Mouse (Mus musculus) forebrain, embryonic 10.5 days (tissue): Measurements from ENCODE around the gene Gmppa. TPM values are rescaled to one million over a fixed set of nuclear protein-coding genes. Genes with fewer than 3 reads are reported as not detected.
A peak's percentile ranks its signal among the peaks of the same experiment; 100 is the strongest.

ENCODE experiments used
- DNase-seq: peaks from one replicate; pipeline ENCODE4 v3.0.0-alpha.2; 2017; ENCODE audit warnings: low spot score; ENCODE audit errors: extremely low spot score
- H3K27ac ChIP-seq: fragments of 300-500 bp; sonication (generic); 2 replicates; pipeline ENCODE4 v1.5.1; 2016; ENCODE audit warnings: mild to moderate bottlenecking
- H3K27me3 ChIP-seq: fragments of 300-500 bp; sonication (generic); 2 replicates; pipeline ENCODE4 v1.6.1; 2016; ENCODE audit warnings: mild to moderate bottlenecking; ENCODE audit not compliant: poor library complexity, severe bottlenecking
- H3K36me3 ChIP-seq: fragments of 300-500 bp; sonication (generic); replicated peaks from 2 replicates; pipeline ENCODE4 v1.6.1; 2016; ENCODE audit warnings: mild to moderate bottlenecking, moderate library complexity
- H3K4me1 ChIP-seq: fragments of 300-500 bp; sonication (generic); 2 replicates; pipeline ENCODE4 v1.6.1; 2016
- H3K4me3 ChIP-seq: fragments of 300-500 bp; sonication (generic); 2 replicates; pipeline ENCODE4 v1.5.1; 2016; ENCODE audit warnings: mild to moderate bottlenecking, moderate library complexity
- H3K9me3 ChIP-seq: fragments of 300-500 bp; sonication (generic); 2 replicates; pipeline ENCODE4 v1.6.1; 2016; ENCODE audit warnings: mild to moderate bottlenecking, moderate library complexity
- WGBS: fragments of 180-500 bp; shearing (Covaris S2); methylation state at CpG from one replicate; pipeline ENCODE4 v1.1.7; 2016; 5-methylcytosine and 5-hydroxymethylcytosine counted together
- polyA plus RNA-seq: library from polyadenylated mRNA; unstranded; fragments of >200 nt; fragmentation: Nextera tagmentation; extraction: Ambion mirVana; gene quantifications from 2 replicates; pipeline ENCODE4 v1.2.1, GENCODE M21; 2016

Gmppa gene
- polyA plus RNA-seq, 1 experiment from 2014 or later: 55.9 TPM

GRCm38 (mm10) chr1:75406173-75406572, 29.6 kb upstream of the Gmppa start:
- H3K27me3 ChIP-seq: no peaks in the 10 kb centered on the region
- no peaks in the 10 kb centered on the region for H3K9me3 ChIP-seq
- H3K4me1 ChIP-seq: peaks cover 26% of the 10 kb centered on the region
- no peak for DNase-seq
- WGBS: 92% methylated on average over 15 of the region's 15 CpGs
- H3K4me3 ChIP-seq: no peak overlapping the region
- H3K36me3 ChIP-seq: peaks cover 55% of the 10 kb centered on the region
- H3K27ac ChIP-seq: no peak overlapping the region; the same call in 1 of the 2 replicates

- Histone ChIP-seq H3K36me3 (peaks cover 46% of the 10 kb centered on the region), H3K27ac (no peak overlapping the region), H3K4me3 (no peak overlapping the region), H3K4me1 (peaks cover 22% of the 10 kb centered on the region), H3K9me3 (no peaks in the 10 kb centered on the region), H3K27me3 (no peaks in the 10 kb centered on the region)
- no peak for DNase-seq
- WGBS: 94% methylated on average over 9 of the region's 9 CpGs
Measured at GRCm38 (mm10) chr1:75407056-75407455, 28.7 kb upstream of the Gmppa start.

GRCm38 (mm10) chr1:75408210-75408609, 27.5 kb upstream of the Gmppa start:
- Histone ChIP-seq H3K27me3 (0 out of 2 replicates have a peak, but pooled peaks cover 4% of the 10 kb centered on the region), H3K36me3 (peaks cover 34% of the 10 kb centered on the region), H3K9me3 (no peaks in the 10 kb centered on the region), H3K27ac (no peak overlapping the region), H3K4me3 (no peak overlapping the region), H3K4me1 (peaks cover 17% of the 10 kb centered on the region)
- no peak for DNase-seq
- 86% methylated on average over 4 of the region's 4 CpGs for WGBS

GRCm38 (mm10) chr1:75409950-75410349, 25.8 kb upstream of the Gmppa start:
- Histone ChIP-seq H3K4me1 (peaks cover 12% of the 10 kb centered on the region), H3K27ac (no peak overlapping the region), H3K36me3 (peaks cover 26% of the 10 kb centered on the region), H3K27me3 (0 out of 2 replicates have a peak, but pooled peaks cover 6% of the 10 kb centered on the region), H3K4me3 (no peak overlapping the region), H3K9me3 (no peaks in the 10 kb centered on the region)
- DNase-seq: no peak
- 96% methylated on average over 7 of the region's 7 CpGs for WGBS

- Histone ChIP-seq H3K4me3 (no peak overlapping the region), H3K36me3 (peaks cover 18% of the 10 kb centered on the region), H3K27me3 (0 out of 2 replicates have a peak, but pooled peaks cover 6% of the 10 kb centered on the region), H3K4me1 (peaks cover 12% of the 10 kb centered on the region), H3K27ac (no peak overlapping the region), H3K9me3 (no peaks in the 10 kb centered on the region)
- 91% methylated on average over 3 of the region's 3 CpGs for WGBS
- no peak for DNase-seq
Measured at GRCm38 (mm10) chr1:75412196-75412595, 23.5 kb upstream of the Gmppa start.

- Histone ChIP-seq H3K27ac (no peak overlapping the region), H3K27me3 (0 out of 2 replicates have a peak, but pooled peaks cover 14% of the 10 kb centered on the region), H3K36me3 (peaks cover 11% of the 10 kb centered on the region), H3K9me3 (no peaks in the 10 kb centered on the region), H3K4me1 (peaks cover 12% of the 10 kb centered on the region), H3K4me3 (no peak overlapping the region)
- no peak for DNase-seq
- 52% methylated on average over 3 of the region's 3 CpGs for WGBS
Measured at GRCm38 (mm10) chr1:75413749-75414148, 22.0 kb upstream of the Gmppa start.

GRCm38 (mm10) chr1:75421794-75422193, 13.9 kb upstream of the Gmppa start:
- Histone ChIP-seq H3K9me3 (no peaks in the 10 kb centered on the region), H3K4me3 (peak overlapping the region; percentile 53), H3K4me1 (peaks cover 56% of the 10 kb centered on the region), H3K27me3 (peaks cover 74% of the 10 kb centered on the region), H3K27ac (peak overlapping the region; percentile 84), H3K36me3 (no peaks in the 10 kb centered on the region)
- DNase-seq: no peak
- 2% methylated on average over 20 of the region's 20 CpGs for WGBS

- Histone ChIP-seq H3K4me1 (peaks cover 60% of the 10 kb centered on the region), H3K27ac (peak overlapping the region; percentile 84), H3K4me3 (peak overlapping the region; percentile 53), H3K36me3 (no peaks in the 10 kb centered on the region), H3K9me3 (no peaks in the 10 kb centered on the region), H3K27me3 (peaks cover 79% of the 10 kb centered on the region)
- DNase-seq: no peak
- WGBS: 2% methylated on average over 32 of the region's 32 CpGs
Measured at GRCm38 (mm10) chr1:75422216-75422822, 13.4 kb upstream of the Gmppa start.

- no peaks in the 10 kb centered on the region for H3K36me3 ChIP-seq
- DNase-seq: peak; percentile 54
- peak overlapping the region; percentile 53 for H3K4me3 ChIP-seq
- H3K27ac ChIP-seq: peak overlapping the region; percentile 84
- H3K4me1 ChIP-seq: peaks cover 67% of the 10 kb centered on the region
- under 1% methylated on average over 71 of the region's 71 CpGs for WGBS
- peaks cover 86% of the 10 kb centered on the region for H3K27me3 ChIP-seq
- no peaks in the 10 kb centered on the region for H3K9me3 ChIP-seq
Measured at GRCm38 (mm10) chr1:75422823-75423471, 12.8 kb upstream of the Gmppa start.

- peak overlapping the region; percentile 53; the same call in 1 of the 2 replicates for H3K4me3 ChIP-seq
- peaks cover 71% of the 10 kb centered on the region for H3K4me1 ChIP-seq
- H3K27ac ChIP-seq: peak overlapping the region; percentile 84
- no peaks in the 10 kb centered on the region for H3K36me3 ChIP-seq
- H3K27me3 ChIP-seq: peaks cover 86% of the 10 kb centered on the region
- DNase-seq: no peak
- 22% methylated on average over 11 of the region's 11 CpGs for WGBS
- H3K9me3 ChIP-seq: no peaks in the 10 kb centered on the region
Measured at GRCm38 (mm10) chr1:75423780-75424390, 11.8 kb upstream of the Gmppa start.

GRCm38 (mm10) chr1:75425796-75426471, 9.8 kb upstream of the Gmppa start:
- H3K4me1 ChIP-seq: peaks cover 91% of the 10 kb centered on the region
- peaks cover 80% of the 10 kb centered on the region for H3K27me3 ChIP-seq

GRCm38 (mm10) chr1:75438782-75439181, 3.1 kb downstream of the Gmppa start:
- Histone ChIP-seq H3K4me3 (no peak overlapping the region), H3K27ac (no peak overlapping the region), H3K36me3 (peaks cover 20% of the 10 kb centered on the region), H3K9me3 (no peaks in the 10 kb centered on the region), H3K4me1 (peaks cover 50% of the 10 kb centered on the region), H3K27me3 (peaks cover 23% of the 10 kb centered on the region)
- DNase-seq: no peak
- WGBS: 73% methylated on average over 8 of the region's 9 CpGs

More at GRCm38 (mm10) chr1:75425796-75426471, 9.8 kb upstream of the Gmppa start:
- WGBS: 39% methylated on average over 10 of the region's 10 CpGs
- Histone ChIP-seq H3K9me3 (no peaks in the 10 kb centered on the region), H3K27ac (no peak overlapping the region), H3K36me3 (no peaks in the 10 kb centered on the region), H3K4me3 (no peak overlapping the region)
- DNase-seq: peak; percentile 78
